Mouse (Mus musculus) frontal cortex, adult 2 months (tissue): Measurements from ENCODE around the gene Txlna. TPM values are rescaled to one million over a fixed set of nuclear protein-coding genes. Genes with fewer than 3 reads are reported as not detected.

Experiments used
- DNase-seq, 2 experiments: peaks; one replicate each; pipeline ENCODE4 v3.0.0; 2022; ENCODE audit warnings: low spot score in 1 of 2; ENCODE audit errors: extremely low spot score in 1 of 2
- polyA plus RNA-seq: library from polyadenylated mRNA; depleted of rRNA; stranded (reverse); fragments of >200 nt; gene quantifications from 2 replicates; pipeline ENCODE4 v1.2.3, GENCODE M21; 2012; rRNA removed

Txlna gene
- polyA plus RNA-seq, 1 experiment = 36.2 TPM

DNA sequence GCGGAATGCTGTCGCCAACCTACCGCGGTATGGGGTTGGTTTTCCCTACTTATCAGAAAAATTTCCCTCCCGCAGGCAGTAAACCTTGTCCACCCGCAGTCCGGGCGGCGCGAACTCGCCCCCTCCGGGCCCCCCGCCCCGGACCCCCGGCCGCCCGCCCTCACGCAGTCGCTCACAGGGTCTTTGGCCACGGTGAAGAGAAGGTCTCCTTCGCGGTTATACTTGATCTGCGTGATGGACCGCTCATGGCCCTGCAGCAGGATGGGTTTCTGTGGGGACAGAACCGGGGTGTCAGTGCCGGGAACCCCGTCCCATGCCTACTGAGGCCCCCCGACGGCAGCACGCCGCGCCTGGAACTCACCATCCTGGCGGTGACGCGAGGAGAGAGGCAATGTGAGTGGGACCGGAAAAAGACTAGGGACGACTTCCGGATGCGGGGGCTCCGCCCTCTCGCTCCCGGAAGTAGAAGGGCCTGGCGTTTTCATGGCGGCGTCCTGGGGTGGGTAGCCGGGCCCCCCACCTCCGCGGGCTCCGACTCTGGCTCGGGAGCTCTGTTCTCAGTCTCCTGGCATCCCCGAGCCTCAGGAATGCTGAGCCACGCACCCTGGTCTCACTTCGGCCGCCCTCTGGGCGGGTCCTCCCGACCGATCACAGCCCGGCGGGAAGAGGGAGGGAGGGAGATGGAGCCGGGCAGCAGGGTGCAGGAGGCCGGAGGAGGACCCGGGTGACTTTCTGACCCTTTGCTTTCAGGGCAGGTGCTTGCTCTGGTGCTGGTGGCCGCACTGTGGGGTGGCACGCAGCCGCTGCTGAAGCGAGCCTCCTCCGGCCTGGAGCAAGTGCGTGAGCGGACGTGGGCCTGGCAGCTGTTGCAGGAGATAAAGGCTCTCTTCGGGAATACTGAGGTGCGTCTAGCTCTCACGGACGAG is 40.4 kb downstream of the Txlna start, which contains the start of the genes Eif3i and Tmem234:
Eif3i (minus strand) TSS at position 416 of the 926 bp plus-strand sequence.
Tmem234 (plus strand) TSS at position 436 of the 926 bp plus-strand sequence.
- DNase-seq = peak; percentile 62 to 87

DNA sequence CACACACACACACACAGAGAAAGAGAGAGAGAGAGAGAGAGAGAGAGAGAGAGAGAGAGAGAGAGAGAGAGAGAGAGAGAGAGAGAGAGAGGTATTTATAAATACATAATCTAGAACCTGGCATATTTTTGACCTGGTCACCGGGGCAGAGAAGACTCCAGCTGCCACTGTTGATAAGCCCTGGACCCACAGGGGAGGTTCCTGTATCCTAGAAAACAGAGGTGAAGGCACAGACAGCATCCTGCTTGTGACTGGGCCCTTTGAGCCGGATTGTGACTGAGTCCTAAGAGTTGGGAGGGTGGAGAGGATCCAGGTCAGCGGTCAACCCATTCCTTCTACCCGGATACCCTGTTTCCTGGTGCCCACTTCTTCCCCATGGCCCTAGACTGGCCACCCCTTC is 52.0 kb downstream of the Txlna start:
- DNase-seq = no peak

- no peak for DNase-seq
Observed at GRCm38 (mm10) chr4:129586943-129587342, 53.9 kb downstream of the Txlna start.

DNA sequence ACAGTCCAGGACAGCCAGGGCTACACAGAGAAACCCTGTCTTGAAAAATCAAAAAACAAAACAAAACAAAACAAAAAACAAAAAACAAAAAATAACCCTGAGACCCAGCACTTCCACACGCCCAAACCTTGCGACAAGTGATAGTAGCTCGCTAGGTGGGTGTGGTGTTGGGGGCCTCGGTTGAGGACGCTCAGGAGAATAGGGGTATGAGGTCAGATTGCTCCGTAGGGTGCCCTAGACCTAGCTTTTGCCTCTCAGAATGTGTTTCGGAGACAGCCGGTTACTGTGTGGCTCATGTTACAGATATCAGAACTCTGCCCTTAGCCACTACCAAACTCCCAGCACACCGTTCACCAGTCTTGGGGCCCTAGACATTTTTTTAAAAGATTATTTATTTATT is 55.1 kb downstream of the Txlna start:
- DNase-seq = no peak

- DNase-seq = peak in 1 of 2 experiments; percentile 88
Observed at GRCm38 (mm10) chr4:129584884-129585608, 55.8 kb downstream of the Txlna start.

DNA sequence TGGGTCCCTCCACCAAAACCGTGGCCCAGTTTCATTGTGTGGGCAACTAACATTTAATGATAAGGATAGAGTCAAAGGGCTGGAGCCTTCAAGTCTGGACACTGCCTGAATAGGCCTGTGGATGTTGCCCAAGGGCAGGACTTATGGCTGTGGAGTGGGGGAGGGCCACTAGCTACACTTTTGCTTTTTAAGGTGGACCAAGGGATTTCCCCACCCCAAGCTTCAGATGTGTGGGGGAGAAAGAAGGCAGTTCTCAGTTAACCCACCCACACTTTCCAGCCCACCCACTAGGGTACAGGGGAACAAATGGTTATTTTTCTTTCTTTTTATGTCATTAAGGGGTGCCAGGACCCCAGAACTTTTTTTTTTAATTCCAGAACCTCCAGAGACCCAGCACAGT is 56.5 kb downstream of the Txlna start:
- DNase-seq = no peak

DNA sequence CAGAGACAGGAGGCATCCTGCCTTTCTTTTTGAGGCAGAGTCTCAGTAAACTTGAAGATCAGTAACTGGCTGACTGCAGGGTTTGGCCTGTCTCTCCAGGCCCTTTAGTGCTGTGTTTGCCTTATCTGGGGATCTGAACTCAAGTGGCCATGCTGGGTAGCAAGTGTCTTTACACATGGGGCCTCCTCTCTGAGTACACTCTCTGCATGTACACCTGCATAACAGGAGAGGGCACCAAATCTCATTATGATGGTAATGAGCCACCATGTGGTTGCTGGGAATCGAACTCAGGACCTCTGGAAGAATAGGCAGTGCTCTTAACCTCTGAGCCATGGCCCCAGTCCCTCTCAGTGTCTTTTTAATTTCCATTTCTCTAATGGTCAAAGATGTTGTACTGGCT is 58.6 kb downstream of the Txlna start:
- DNase-seq = no peak

DNA sequence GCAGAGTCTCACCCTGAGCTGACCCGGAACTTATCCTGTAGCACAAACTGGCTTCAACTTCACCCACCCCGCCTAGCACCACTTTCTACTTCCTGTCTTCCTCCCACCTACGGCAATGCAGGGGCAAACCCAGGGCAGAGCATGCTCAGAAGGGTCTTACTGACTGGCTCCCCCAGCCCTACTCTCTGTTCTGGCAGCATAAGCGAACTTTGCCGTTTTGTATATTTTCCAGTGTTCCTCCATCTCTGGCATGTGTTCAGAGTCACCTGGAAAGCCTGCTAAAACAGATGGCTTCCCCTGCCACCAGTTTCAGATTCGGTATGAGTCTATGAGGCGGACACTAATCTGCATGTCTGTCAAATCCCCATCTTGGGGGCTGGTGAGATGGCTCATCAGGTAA is 60.5 kb downstream of the Txlna start:
- DNase-seq = no peak

DNA sequence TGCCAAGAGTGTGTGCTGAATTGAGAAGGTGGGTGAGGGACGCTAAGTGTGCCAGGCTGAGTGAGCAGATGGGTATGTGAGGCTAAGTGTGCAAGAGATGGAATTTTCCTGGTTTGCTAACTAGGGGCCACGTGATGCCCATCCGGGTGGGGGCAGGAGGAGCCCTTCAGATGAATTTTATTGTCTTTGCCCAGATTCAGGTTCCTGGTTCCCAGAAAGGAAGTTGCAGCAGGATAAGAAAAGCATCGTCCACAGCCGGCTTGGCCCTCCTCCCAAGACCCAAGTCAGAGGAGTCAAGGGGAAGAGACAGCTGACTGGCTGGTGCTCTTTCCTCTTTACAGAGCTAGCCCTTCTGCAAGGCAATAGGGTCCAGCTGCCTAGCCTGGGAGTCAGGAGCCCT is 62.4 kb downstream of the Txlna start, which contains the start of gene Fam167b:
Fam167b (minus strand) TSS at position 84 of the 400 bp plus-strand sequence.
- no peak for DNase-seq

- no peak for DNase-seq
Observed at GRCm38 (mm10) chr4:129577688-129578087, 63.2 kb downstream of the Txlna start.

DNA sequence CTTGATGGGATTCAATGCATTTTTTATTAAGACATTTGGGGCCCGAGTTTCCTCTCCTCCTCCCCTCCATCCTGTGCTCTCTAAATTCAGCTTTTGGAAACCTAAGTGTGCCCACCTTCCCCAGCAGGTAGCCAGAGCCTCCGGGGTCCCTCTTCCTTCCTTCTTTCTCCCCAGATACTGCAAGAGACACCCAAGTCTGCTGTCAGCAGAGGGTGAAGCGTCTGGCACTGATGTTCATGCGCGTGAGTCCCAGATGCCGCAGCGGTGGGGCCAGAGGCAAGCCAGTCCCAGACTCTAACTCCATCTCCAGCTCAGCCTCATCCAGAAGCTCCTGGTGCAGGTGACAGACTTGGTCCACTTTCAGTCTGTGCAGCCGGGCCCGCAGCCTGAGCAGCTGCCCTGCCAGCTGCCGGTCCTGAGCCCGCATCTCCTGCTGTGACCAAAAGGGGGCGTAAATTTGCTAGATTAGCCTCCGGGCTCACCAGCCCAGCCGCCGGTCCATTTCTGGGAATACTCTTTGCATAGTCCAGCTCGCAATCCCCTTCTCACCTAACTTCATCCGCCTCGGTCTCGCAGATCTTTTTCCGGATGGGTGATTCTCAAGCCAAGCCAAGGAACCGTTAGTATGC is 63.9 kb downstream of the Txlna start:
- peak in 1 of 2 experiments; percentile 67 for DNase-seq

Other genes with a start within 250 kb of the Txlna start
- gene Zbtb8b, start 200.2 kb downstream of the Txlna start, polyA plus RNA-seq = 2.0 and 2.6 TPM in 2 replicates
- gene Bsdc1, start 179.5 kb downstream of the Txlna start, polyA plus RNA-seq = 36.5 and 37.9 TPM in 2 replicates
- gene Tssk3, start 150.0 kb downstream of the Txlna start, polyA plus RNA-seq = 0.11 and 0.26 TPM in 2 replicates
- gene Fam229a, start 149.9 kb downstream of the Txlna start, polyA plus RNA-seq = 1.2 and 1.6 TPM in 2 replicates
- gene Marcksl1, start 127.5 kb downstream of the Txlna start, polyA plus RNA-seq = 233 TPM in 2 replicates
- gene Hdac1, start 98.4 kb downstream of the Txlna start, polyA plus RNA-seq = 61.8 and 70.6 TPM in 2 replicates
- gene Lck, start 67.4 kb downstream of the Txlna start, polyA plus RNA-seq = 3.4 and 3.9 TPM in 2 replicates
- gene Fam167b, start 62.5 kb downstream of the Txlna start, polyA plus RNA-seq = 0.84 and 1.4 TPM in 2 replicates
- gene Eif3i, start 40.4 kb downstream of the Txlna start, polyA plus RNA-seq = 215 and 219 TPM in 2 replicates
- 139 and 143 TPM in 2 replicates for gene Tmem234, start 40.4 kb downstream of the Txlna start, polyA plus RNA-seq
- gene Dcdc2b, start 26.8 kb downstream of the Txlna start, polyA plus RNA-seq = 11.6 and 13.7 TPM in 2 replicates
- gene Iqcc, start 22.0 kb downstream of the Txlna start, polyA plus RNA-seq = 32.0 and 34.9 TPM in 2 replicates
- gene Ccdc28b, start 17.1 kb downstream of the Txlna start, polyA plus RNA-seq = 105 and 107 TPM in 2 replicates
- 43.6 and 49.5 TPM in 2 replicates for gene Kpna6, start 31.7 kb upstream of the Txlna start, polyA plus RNA-seq
- gene Tmem39b, start 55.8 kb upstream of the Txlna start, polyA plus RNA-seq = 19.9 and 21.1 TPM in 2 replicates
- 52.0 and 53.0 TPM in 2 replicates for gene Khdrbs1, start 101.2 kb upstream of the Txlna start, polyA plus RNA-seq
- 77.1 and 82.1 TPM in 2 replicates for gene Ptp4a2, start 170.2 kb upstream of the Txlna start, polyA plus RNA-seq